ENCODE assay signal across 8 mouse cellular contexts in the genomic region with DNA sequence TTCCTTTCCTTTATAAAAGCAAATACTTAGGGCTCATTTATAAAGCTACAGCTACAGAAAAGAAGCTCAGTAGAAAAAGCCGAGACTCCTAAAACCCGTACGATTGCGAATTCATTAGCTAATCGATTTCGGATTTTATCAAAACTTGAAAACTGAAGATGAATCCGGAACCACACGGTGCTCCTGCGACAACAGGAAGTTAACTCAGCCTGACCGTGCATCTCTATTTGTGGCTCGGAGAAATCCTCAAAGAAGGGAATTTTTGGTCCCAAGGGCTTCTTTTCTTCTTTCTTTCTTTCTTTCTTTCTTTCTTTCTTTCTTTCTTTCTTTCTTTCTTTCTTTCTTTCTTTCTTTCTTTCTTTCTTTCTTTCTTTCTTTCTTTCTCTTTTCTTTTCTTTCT.
DNase-seq lines count a peak whose midpoint lies in the region; ATAC-seq and TF ChIP-seq lines count a peak whose summit lies in the region.
"Not testable (repeated sequence)": the region's sequence is repeated elsewhere in the genome, so short reads cannot be mapped to it uniquely, and the experiment has no call there.

No protein-coding gene starts in this region.

- ATAC-seq in hindbrain, embryonic 13.5 days (ENCODE audit: low FRiP score), result peak; percentile 91
- ATAC-seq in liver, embryonic 15.5 days (ENCODE audit: insufficient read depth), result peak; percentile 61
- ATAC-seq in neural tube, embryonic 12.5 days (ENCODE audit: low FRiP score, low read depth), result peak; percentile 89

- H3K36me3 ChIP-seq in hindbrain, embryonic 13.5 days; liver, embryonic 15.5 days (replicated peaks); neural tube, embryonic 12.5 days: not testable (repeated sequence)

- not testable (repeated sequence) for TF ChIP-seq CTCF in cortical plate, adult 2 months (IDR thresholded peaks at IDR 0.05; ENCODE audit: extremely low read depth, insufficient read depth, low read length)

- H3K4me3 ChIP-seq in cortical plate, adult 2 months (ENCODE audit: insufficient read depth, low read length), result peak overlapping the region; percentile 75
- peak overlapping the region; percentile 39 for H3K4me3 ChIP-seq in hindbrain, embryonic 13.5 days
- H3K4me3 ChIP-seq in liver, embryonic 15.5 days (replicated peaks), result peak overlapping the region; percentile 49
- peak overlapping the region; percentile 23; the same call in 1 of the 2 replicates for H3K4me3 ChIP-seq in neural tube, embryonic 12.5 days

- H3K9ac ChIP-seq in hindbrain, embryonic 13.5 days, result peak overlapping the region; percentile 47; the same call in 1 of the 2 replicates
- H3K9ac ChIP-seq in liver, embryonic 15.5 days; neural tube, embryonic 12.5 days: not testable (repeated sequence)

- H3K27me3 ChIP-seq in hindbrain, embryonic 13.5 days; liver, embryonic 15.5 days; neural tube, embryonic 12.5 days (replicated peaks): not testable (repeated sequence)

- H3K4me2 ChIP-seq in hindbrain, embryonic 13.5 days, result peak overlapping the region; percentile 40
- peak overlapping the region; percentile 49 for H3K4me2 ChIP-seq in liver, embryonic 15.5 days
- peak overlapping the region; percentile 45 for H3K4me2 ChIP-seq in neural tube, embryonic 12.5 days (replicated peaks)

- TF ChIP-seq POLR2A in cortical plate, adult 2 months (IDR thresholded peaks at IDR 0.05; ENCODE audit: extremely low read depth, insufficient read depth, low read length), result not testable (repeated sequence)

- H3K4me1 ChIP-seq in cortical plate, adult 2 months (ENCODE audit: control insufficient read depth, insufficient read depth, low read length); hindbrain, embryonic 13.5 days (replicated peaks); liver, embryonic 15.5 days (replicated peaks); neural tube, embryonic 12.5 days: not testable (repeated sequence)

- WGBS in hindbrain, embryonic 13.5 days, result 33% methylated on average over 11 of the region's 11 CpGs
- 17% methylated on average over 11 of the region's 11 CpGs for WGBS in liver, embryonic 15.5 days (ENCODE audit: insufficient replicate concordance)
- WGBS in neural tube, embryonic 12.5 days, result 33% methylated on average over 11 of the region's 11 CpGs

- DNase-seq in adrenal gland, postnatal 10 days, result peak; percentile 44
- peak; percentile 7 to 73 for DNase-seq in frontal cortex, adult 2 months (ENCODE audit: extremely low spot score in 1 of 2, low spot score in 1 of 2)
- DNase-seq in layer of hippocampus, adult 18-20 months (ENCODE audit: low spot score in 2 of 2), result peak; percentile 14 to 54
- DNase-seq in testis, postnatal 14 days (ENCODE audit: low spot score), result peak; percentile 56

- not testable (repeated sequence) for H3K9me3 ChIP-seq in hindbrain, embryonic 13.5 days; liver, embryonic 15.5 days (replicated peaks); neural tube, embryonic 12.5 days

- H3K27ac ChIP-seq in cortical plate, adult 2 months (ENCODE audit: insufficient read depth, low read length); hindbrain, embryonic 13.5 days; liver, embryonic 15.5 days (replicated peaks); neural tube, embryonic 12.5 days: not testable (repeated sequence)

Comparison
In these comparisons a context has a peak if more than half of its experiments do, and no peak if none do; other contexts are left out.
1. H3K4me3 ChIP-seq: peak in every context shown above with its lines; median percentile 75 in cortical plate, adult 2 months; 49 in liver, embryonic 15.5 days; 39 in hindbrain, embryonic 13.5 days; 23 in neural tube, embryonic 12.5 days.